Mouse (Mus musculus): ENCODE data around the gene Unc13c. TPM values are rescaled to one million over a fixed set of nuclear protein-coding genes. Genes with fewer than 3 reads are reported as not detected.

The Unc13c gene
- polyA plus RNA-seq, 1 experiment from 2014 or later, result 2.2 TPM

DNA sequence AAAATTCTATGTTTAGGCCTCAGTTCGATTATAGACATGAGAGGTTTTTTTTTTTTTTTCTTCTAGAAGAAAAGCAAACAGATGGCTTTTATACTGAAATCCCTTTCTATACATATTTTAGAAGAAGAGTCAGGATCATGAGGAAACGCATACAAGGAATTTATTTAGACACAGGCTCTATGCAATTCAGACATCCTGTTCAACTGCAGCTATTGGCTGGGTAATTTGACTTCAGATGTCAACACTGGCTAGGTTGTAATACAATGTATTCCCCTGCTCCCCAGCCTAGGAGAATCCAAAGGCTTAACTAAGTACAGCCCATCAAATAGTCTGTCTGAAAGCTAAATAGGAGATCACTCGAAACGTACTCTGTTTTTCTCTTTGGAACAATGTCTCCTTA lies 355.9 kb downstream of the Unc13c start:
- WGBS, result 67% methylated on average over 4 of the region's 4 CpGs
- no peak overlapping the region for H3K9ac ChIP-seq (replicated peaks; ENCODE audit: low read depth, low read length)

DNA sequence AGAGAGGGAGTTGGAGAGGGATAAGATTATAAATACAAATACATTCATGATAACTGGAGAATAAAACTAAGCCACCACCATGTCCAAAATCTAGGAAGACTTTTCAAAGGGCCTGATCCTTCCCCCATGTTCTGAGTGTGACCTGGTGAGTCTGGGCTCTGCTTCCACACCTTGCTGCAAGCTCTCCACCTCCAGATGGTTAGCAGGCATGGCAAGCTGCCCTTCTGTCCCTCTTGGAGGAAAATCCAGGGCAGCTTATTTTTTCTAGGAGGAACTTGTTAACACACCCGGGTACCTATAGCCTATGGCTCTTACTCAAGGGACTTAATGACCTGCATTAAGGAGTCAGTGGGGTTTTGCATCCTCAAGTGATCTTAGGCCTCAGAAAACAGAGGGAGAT lies 364.8 kb downstream of the Unc13c start:
- H3K9ac ChIP-seq (replicated peaks; ENCODE audit: low read depth, low read length), result no peak overlapping the region
- no peaks in the 10 kb centered on the region for H3K36me3 ChIP-seq (ENCODE audit: control insufficient read depth, insufficient read depth)
- H3K9me3 ChIP-seq (ENCODE audit: control insufficient read depth, low read length), result no peaks in the 10 kb centered on the region
- 68% methylated on average over 1 of the region's 1 CpGs for WGBS
- no peak overlapping the region for H3K4me2 ChIP-seq (ENCODE audit: low read length)
- no peak overlapping the region for H3K27ac ChIP-seq (ENCODE audit: low read length)
- H3K4me1 ChIP-seq (replicated peaks; ENCODE audit: control insufficient read depth, insufficient read depth, low read length), result no peaks in the 10 kb centered on the region
- no peak for ATAC-seq
- no peak overlapping the region for H3K4me3 ChIP-seq (replicated peaks; ENCODE audit: low read length)
- H3K27me3 ChIP-seq (replicated peaks; ENCODE audit: control insufficient read depth, insufficient read depth, low read length), result no peaks in the 10 kb centered on the region

More for the DNA sequence above, 355.9 kb downstream of the Unc13c start:
- Histone ChIP-seq H3K27me3 (replicated peaks; ENCODE audit: control insufficient read depth, insufficient read depth, low read length) (no peaks in the 10 kb centered on the region), H3K36me3 (ENCODE audit: control insufficient read depth, insufficient read depth) (no peaks in the 10 kb centered on the region), H3K27ac (ENCODE audit: low read length) (no peak overlapping the region), H3K4me3 (replicated peaks; ENCODE audit: low read length) (no peak overlapping the region), H3K4me1 (replicated peaks; ENCODE audit: control insufficient read depth, insufficient read depth, low read length) (no peaks in the 10 kb centered on the region), H3K9me3 (ENCODE audit: control insufficient read depth, low read length) (no peaks in the 10 kb centered on the region), H3K4me2 (ENCODE audit: low read length) (no peak overlapping the region)
- no peak for ATAC-seq

DNA sequence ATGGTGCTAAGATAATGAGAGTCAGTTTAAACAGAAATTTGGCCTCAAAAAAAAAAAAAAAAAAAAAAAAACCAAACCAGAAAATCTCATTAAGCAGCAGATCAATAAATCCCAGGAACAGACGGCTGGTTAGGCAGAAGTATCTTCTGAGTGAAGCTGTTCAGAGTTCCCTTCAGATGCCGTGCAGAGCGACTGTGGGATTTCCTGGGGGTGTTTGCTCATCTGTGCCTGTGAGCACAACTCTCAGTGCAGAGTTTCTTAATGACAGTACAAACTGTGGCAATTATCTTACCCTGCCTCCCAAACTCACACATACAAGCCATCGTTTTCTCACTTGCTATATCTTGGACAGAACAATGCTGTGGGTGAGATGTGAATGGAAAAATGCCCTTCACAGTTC lies 403.2 kb downstream of the Unc13c start:
- H3K4me1 ChIP-seq (replicated peaks; ENCODE audit: control insufficient read depth, insufficient read depth, low read length), result peaks cover 2% of the 10 kb centered on the region; the same call in 1 of the 2 replicates
- peaks cover 3% of the 10 kb centered on the region; the same call in 1 of the 2 replicates for H3K9me3 ChIP-seq (ENCODE audit: control insufficient read depth, low read length)
- H3K27me3 ChIP-seq (replicated peaks; ENCODE audit: control insufficient read depth, insufficient read depth, low read length), result no peaks in the 10 kb centered on the region
- WGBS, result 63% methylated on average over 4 of the region's 4 CpGs
- no peak overlapping the region for H3K27ac ChIP-seq (ENCODE audit: low read length)
- no peaks in the 10 kb centered on the region for H3K36me3 ChIP-seq (ENCODE audit: control insufficient read depth, insufficient read depth)
- no peak overlapping the region for H3K4me2 ChIP-seq (ENCODE audit: low read length)
- no peak overlapping the region for H3K4me3 ChIP-seq (replicated peaks; ENCODE audit: low read length)
- no peak overlapping the region for H3K9ac ChIP-seq (replicated peaks; ENCODE audit: low read depth, low read length)
- no peak for ATAC-seq

GRCm38 (mm10) chr9:73560037-73560436 lies 408.7 kb downstream of the Unc13c start:
- WGBS, result 69% methylated on average over 5 of the region's 5 CpGs
- no peak overlapping the region for H3K4me3 ChIP-seq (replicated peaks; ENCODE audit: low read length)
- no peaks in the 10 kb centered on the region for H3K9me3 ChIP-seq (ENCODE audit: control insufficient read depth, low read length)
- no peak for ATAC-seq
- no peak overlapping the region for H3K4me2 ChIP-seq (ENCODE audit: low read length)
- no peak overlapping the region for H3K27ac ChIP-seq (ENCODE audit: low read length)
- H3K9ac ChIP-seq (replicated peaks; ENCODE audit: low read depth, low read length), result no peak overlapping the region
- no peaks in the 10 kb centered on the region for H3K36me3 ChIP-seq (ENCODE audit: control insufficient read depth, insufficient read depth)
- peaks cover 2% of the 10 kb centered on the region; the same call in 1 of the 2 replicates for H3K4me1 ChIP-seq (replicated peaks; ENCODE audit: control insufficient read depth, insufficient read depth, low read length)
- H3K27me3 ChIP-seq (replicated peaks; ENCODE audit: control insufficient read depth, insufficient read depth, low read length), result no peaks in the 10 kb centered on the region

- Histone ChIP-seq H3K4me2 (ENCODE audit: low read length) (no peak overlapping the region), H3K4me1 (replicated peaks; ENCODE audit: control insufficient read depth, insufficient read depth, low read length) (no peaks in the 10 kb centered on the region; the same call in 1 of the 2 replicates), H3K9ac (replicated peaks; ENCODE audit: low read depth, low read length) (no peak overlapping the region), H3K27me3 (replicated peaks; ENCODE audit: control insufficient read depth, insufficient read depth, low read length) (no peaks in the 10 kb centered on the region), H3K27ac (ENCODE audit: low read length) (no peak overlapping the region), H3K36me3 (ENCODE audit: control insufficient read depth, insufficient read depth) (no peaks in the 10 kb centered on the region), H3K4me3 (replicated peaks; ENCODE audit: low read length) (no peak overlapping the region), H3K9me3 (ENCODE audit: control insufficient read depth, low read length) (no peaks in the 10 kb centered on the region)
- 65% methylated on average over 2 of the region's 2 CpGs for WGBS
- ATAC-seq, result no peak
These were observed 411.0 kb downstream of the Unc13c start for GRCm38 (mm10) chr9:73557805-73558204.

DNA sequence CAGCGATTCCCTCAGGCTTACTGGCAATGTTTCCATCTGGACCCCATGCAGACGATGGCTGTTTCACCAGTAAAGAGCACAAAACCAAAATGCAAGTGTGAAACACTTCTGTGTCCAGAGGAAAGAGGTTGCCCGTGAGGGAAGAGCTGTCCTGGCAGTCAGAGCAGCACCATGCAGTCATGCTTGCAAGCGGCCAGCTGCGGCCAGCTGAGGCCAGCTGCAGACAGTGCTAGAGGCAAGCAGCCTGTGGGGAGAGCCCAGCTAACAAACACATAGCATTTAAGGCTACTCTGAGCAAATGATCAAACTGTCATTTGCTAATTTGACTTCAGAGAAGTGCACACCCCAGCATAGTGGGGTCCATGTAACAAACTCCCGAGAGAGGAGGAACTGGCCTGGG lies 413.4 kb downstream of the Unc13c start:
- Histone ChIP-seq H3K4me2 (ENCODE audit: low read length) (no peak overlapping the region), H3K9ac (replicated peaks; ENCODE audit: low read depth, low read length) (no peak overlapping the region), H3K9me3 (ENCODE audit: control insufficient read depth, low read length) (no peaks in the 10 kb centered on the region), H3K36me3 (ENCODE audit: control insufficient read depth, insufficient read depth) (no peaks in the 10 kb centered on the region), H3K4me3 (replicated peaks; ENCODE audit: low read length) (no peak overlapping the region), H3K4me1 (replicated peaks; ENCODE audit: control insufficient read depth, insufficient read depth, low read length) (no peaks in the 10 kb centered on the region), H3K27ac (ENCODE audit: low read length) (no peak overlapping the region), H3K27me3 (replicated peaks; ENCODE audit: control insufficient read depth, insufficient read depth, low read length) (no peaks in the 10 kb centered on the region)
- ATAC-seq, result no peak
- WGBS, result 87% methylated on average over 6 of the region's 6 CpGs

DNA sequence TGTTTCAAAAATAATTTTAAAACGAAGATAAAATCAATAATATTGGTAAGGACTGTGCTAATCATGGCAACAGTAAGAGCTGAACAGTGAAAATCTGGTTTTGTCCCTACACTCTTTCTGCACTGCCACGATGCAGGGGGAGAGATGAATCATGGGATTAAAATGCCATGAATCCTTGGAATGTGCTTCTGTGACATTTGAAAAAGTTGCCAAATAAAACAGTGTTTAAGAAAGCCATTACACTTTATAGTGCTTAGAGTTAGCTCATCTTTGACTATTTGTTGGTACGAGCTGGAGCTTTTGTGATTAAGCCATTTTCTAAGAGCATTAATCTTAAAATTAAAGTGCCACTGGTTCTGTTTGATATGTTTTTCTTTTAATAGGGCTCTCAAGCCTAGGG lies 496.2 kb downstream of the Unc13c start:
- H3K4me3 ChIP-seq (replicated peaks; ENCODE audit: low read length), result no peak overlapping the region
- no peak overlapping the region for H3K9ac ChIP-seq (replicated peaks; ENCODE audit: low read depth, low read length)
- no peaks in the 10 kb centered on the region for H3K36me3 ChIP-seq (ENCODE audit: control insufficient read depth, insufficient read depth)
- no peak for ATAC-seq
- no peak overlapping the region for H3K4me2 ChIP-seq (ENCODE audit: low read length)
- H3K27ac ChIP-seq (ENCODE audit: low read length), result no peak overlapping the region
- 71% methylated on average over 3 of the region's 3 CpGs for WGBS
- no peaks in the 10 kb centered on the region for H3K27me3 ChIP-seq (replicated peaks; ENCODE audit: control insufficient read depth, insufficient read depth, low read length)
- H3K9me3 ChIP-seq (ENCODE audit: control insufficient read depth, low read length), result no peaks in the 10 kb centered on the region
- H3K4me1 ChIP-seq (replicated peaks; ENCODE audit: control insufficient read depth, insufficient read depth, low read length), result no peaks in the 10 kb centered on the region

- H3K4me1 ChIP-seq (replicated peaks; ENCODE audit: control insufficient read depth, insufficient read depth, low read length), result no peaks in the 10 kb centered on the region
- WGBS, result 98% methylated on average over 2 of the region's 2 CpGs
- no peak overlapping the region for H3K4me3 ChIP-seq (replicated peaks; ENCODE audit: low read length)
- no peaks in the 10 kb centered on the region for H3K36me3 ChIP-seq (ENCODE audit: control insufficient read depth, insufficient read depth)
- no peak overlapping the region for H3K9ac ChIP-seq (replicated peaks; ENCODE audit: low read depth, low read length)
- H3K27ac ChIP-seq (ENCODE audit: low read length), result no peak overlapping the region
- no peak overlapping the region for H3K4me2 ChIP-seq (ENCODE audit: low read length)
- no peaks in the 10 kb centered on the region for H3K27me3 ChIP-seq (replicated peaks; ENCODE audit: control insufficient read depth, insufficient read depth, low read length)
- no peak for ATAC-seq
- H3K9me3 ChIP-seq (ENCODE audit: control insufficient read depth, low read length), result no peaks in the 10 kb centered on the region
These were observed 506.7 kb downstream of the Unc13c start for GRCm38 (mm10) chr9:73462027-73462426.

DNA sequence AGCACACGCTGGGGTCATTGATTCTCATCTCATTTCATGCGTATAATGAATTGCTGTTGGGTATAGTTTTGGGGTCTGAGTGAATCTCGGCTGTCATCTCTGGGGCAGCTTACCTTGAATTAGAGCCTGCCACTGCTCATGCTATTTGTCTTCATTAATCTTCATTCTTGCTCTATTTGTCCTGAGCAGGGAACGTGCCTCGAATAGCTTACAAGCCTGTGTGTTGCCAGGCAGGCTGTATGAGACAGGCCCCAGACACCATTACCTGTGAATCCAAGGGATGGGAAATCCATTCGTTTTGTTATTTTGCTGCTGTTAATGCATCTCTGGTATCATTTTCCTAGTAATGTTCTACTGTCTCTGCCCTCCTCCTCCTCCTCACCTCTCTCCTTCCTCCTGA lies 518.8 kb downstream of the Unc13c start:
- Histone ChIP-seq H3K27me3 (replicated peaks; ENCODE audit: control insufficient read depth, insufficient read depth, low read length) (no peaks in the 10 kb centered on the region), H3K9ac (replicated peaks; ENCODE audit: low read depth, low read length) (no peak overlapping the region), H3K27ac (ENCODE audit: low read length) (no peak overlapping the region), H3K4me3 (replicated peaks; ENCODE audit: low read length) (no peak overlapping the region), H3K36me3 (ENCODE audit: control insufficient read depth, insufficient read depth) (no peaks in the 10 kb centered on the region), H3K4me2 (ENCODE audit: low read length) (no peak overlapping the region), H3K4me1 (replicated peaks; ENCODE audit: control insufficient read depth, insufficient read depth, low read length) (no peaks in the 10 kb centered on the region), H3K9me3 (ENCODE audit: control insufficient read depth, low read length) (no peaks in the 10 kb centered on the region)
- 78% methylated on average over 6 of the region's 6 CpGs for WGBS
- no peak for ATAC-seq

DNA sequence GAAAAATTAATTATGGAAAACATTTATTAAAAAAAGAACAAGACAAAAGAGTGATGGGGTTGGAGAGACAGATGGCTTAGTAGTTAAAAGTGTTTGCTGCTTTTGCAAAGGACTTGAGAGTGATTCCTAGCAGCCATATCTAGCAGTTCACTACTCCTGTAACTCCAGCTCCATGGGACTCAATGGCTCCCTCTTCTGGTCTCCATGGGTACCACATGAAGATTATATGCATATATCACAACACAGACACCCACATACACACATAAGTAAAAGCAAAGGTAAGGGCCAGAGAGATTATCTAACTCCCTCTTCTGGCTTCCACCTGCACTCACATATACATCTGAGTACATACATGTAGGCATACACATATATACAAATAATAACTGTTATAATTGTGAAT lies 519.5 kb downstream of the Unc13c start:
- ATAC-seq, result no peak

More for the DNA sequence above, 519.5 kb downstream of the Unc13c start:
- Histone ChIP-seq H3K27ac (ENCODE audit: low read length) (no peak overlapping the region), H3K27me3 (replicated peaks; ENCODE audit: control insufficient read depth, insufficient read depth, low read length) (no peaks in the 10 kb centered on the region), H3K9ac (replicated peaks; ENCODE audit: low read depth, low read length) (no peak overlapping the region), H3K4me1 (replicated peaks; ENCODE audit: control insufficient read depth, insufficient read depth, low read length) (no peaks in the 10 kb centered on the region), H3K36me3 (ENCODE audit: control insufficient read depth, insufficient read depth) (no peaks in the 10 kb centered on the region), H3K4me3 (replicated peaks; ENCODE audit: low read length) (no peak overlapping the region), H3K4me2 (ENCODE audit: low read length) (no peak overlapping the region), H3K9me3 (ENCODE audit: control insufficient read depth, low read length) (no peaks in the 10 kb centered on the region)
